Mouse (Mus musculus) kidney, postnatal 25 days (tissue): ENCODE data around the gene Ccdc115.

Source experiments
- DNase-seq, 2 experiments: peaks; one replicate each; pipeline ENCODE4 v3.0.0; 2021; ENCODE audit warnings: mixed read lengths in 2 of 2

Ccdc115 gene

GRCm38 (mm10) chr1:34439215-34439960 lies at the start of gene Ccdc115, which contains the start of gene Imp4:
TSS of gene Ccdc115 (minus strand) at chr1:34439672.
TSS of gene Imp4 (plus strand) at chr1:34439851.
- DNase-seq: peak; percentile 98

- no peak for DNase-seq
These were observed 47.9 kb upstream of the Ccdc115 start for GRCm38 (mm10) chr1:34487383-34487782.

- DNase-seq: peak; percentile 61 to 64
These were observed 46.2 kb upstream of the Ccdc115 start for GRCm38 (mm10) chr1:34485461-34486188.

GRCm38 (mm10) chr1:34484470-34484869 lies 45.0 kb upstream of the Ccdc115 start:
- no peak for DNase-seq

GRCm38 (mm10) chr1:34481920-34482669 lies 42.6 kb upstream of the Ccdc115 start:
- no peak for DNase-seq

- no peak for DNase-seq
These were observed 41.3 kb upstream of the Ccdc115 start for GRCm38 (mm10) chr1:34480801-34481200.

- no peak for DNase-seq
These were observed 39.6 kb upstream of the Ccdc115 start for GRCm38 (mm10) chr1:34478891-34479655.

GRCm38 (mm10) chr1:34472427-34473300 lies 33.2 kb upstream of the Ccdc115 start:
- DNase-seq: peak; percentile 51 to 61

GRCm38 (mm10) chr1:34469801-34470200 lies 30.3 kb upstream of the Ccdc115 start:
- DNase-seq: no peak

GRCm38 (mm10) chr1:34468500-34468899 lies 29.0 kb upstream of the Ccdc115 start:
- no peak for DNase-seq

- DNase-seq: no peak
These were observed 28.6 kb upstream of the Ccdc115 start for GRCm38 (mm10) chr1:34468051-34468450.

- no peak for DNase-seq
These were observed 26.0 kb upstream of the Ccdc115 start for GRCm38 (mm10) chr1:34465445-34465844.

GRCm38 (mm10) chr1:34464310-34464817 lies 24.9 kb upstream of the Ccdc115 start:
- no peak for DNase-seq

GRCm38 (mm10) chr1:34462766-34463165 lies 23.3 kb upstream of the Ccdc115 start:
- peak; percentile 75 for DNase-seq

- peak; percentile 40 to 71 for DNase-seq
These were observed 20.6 kb upstream of the Ccdc115 start for GRCm38 (mm10) chr1:34460061-34460441.

GRCm38 (mm10) chr1:34459284-34460060 lies 20.0 kb upstream of the Ccdc115 start, which contains the start of gene Ptpn18:
TSS of gene Ptpn18 (plus strand) at chr1:34459762.
- peak; percentile 96 for DNase-seq

GRCm38 (mm10) chr1:34458431-34458830 lies 19.0 kb upstream of the Ccdc115 start:
- no peak for DNase-seq

- DNase-seq: no peak
These were observed 3.7 kb upstream of the Ccdc115 start for GRCm38 (mm10) chr1:34443124-34443523.

- no peak for DNase-seq
These were observed 624 bp upstream of the Ccdc115 start for GRCm38 (mm10) chr1:34439961-34440630.
